Mouse (Mus musculus) hindbrain, embryonic 15.5 days (tissue): ENCODE data around the gene Pirt. TPM values are rescaled to one million over a fixed set of nuclear protein-coding genes. Genes with fewer than 3 reads are reported as not detected.

Experiments used
- ATAC-seq: fragments of 200-750 bp; cut with Nextera tagmentation; 2 replicates; pipeline ENCODE4 v1.8.0; 2017; ENCODE audit warnings: low read depth, moderate number of reproducible peaks, moderate TSS enrichment; ENCODE audit not compliant: low FRiP score
- H3K27ac ChIP-seq: fragments of 300-500 bp; sonication (generic); replicated peaks from 2 replicates; pipeline ENCODE4 v1.5.1; 2015; ENCODE audit warnings: mild to moderate bottlenecking, inconsistent platforms
- H3K27me3 ChIP-seq: fragments of 300-500 bp; sonication (generic); 2 replicates; pipeline ENCODE4 v1.6.1; 2015; ENCODE audit warnings: control low read depth, inconsistent platforms
- H3K36me3 ChIP-seq: fragments of 300-500 bp; sonication (generic); 2 replicates; pipeline ENCODE4 v1.6.1; 2015; ENCODE audit warnings: control low read depth, inconsistent platforms
- H3K4me1 ChIP-seq: fragments of 300-500 bp; sonication (generic); replicated peaks from 2 replicates; pipeline ENCODE4 v1.6.1; 2015; ENCODE audit warnings: control low read depth, inconsistent platforms
- H3K4me2 ChIP-seq: fragments of 300-500 bp; sonication (generic); 2 replicates; pipeline ENCODE4 v1.6.1; 2015; ENCODE audit warnings: moderate library complexity, mild to moderate bottlenecking, inconsistent platforms
- H3K4me3 ChIP-seq: fragments of 300-500 bp; sonication (generic); 2 replicates; pipeline ENCODE4 v1.5.1; 2015; ENCODE audit warnings: mild to moderate bottlenecking, inconsistent platforms
- H3K9ac ChIP-seq: fragments of 300-500 bp; sonication (generic); 2 replicates; pipeline ENCODE4 v1.6.1; 2015; ENCODE audit warnings: inconsistent platforms
- H3K9me3 ChIP-seq: fragments of 300-500 bp; sonication (generic); 2 replicates; pipeline ENCODE4 v1.6.1; 2016; ENCODE audit warnings: control low read depth, inconsistent platforms
- WGBS: fragments of 180-500 bp; shearing (Covaris S2); methylation state at CpG from one replicate; pipeline ENCODE4 v1.1.7; 2015; 5-methylcytosine and 5-hydroxymethylcytosine counted together
- polyA plus RNA-seq: library from polyadenylated mRNA; unstranded; fragments of >200 nt; fragmentation: Nextera tagmentation; extraction: Ambion mirVana; gene quantifications from 2 replicates; pipeline ENCODE4 v1.2.1, GENCODE M21; 2015

Pirt gene
- polyA plus RNA-seq, 1 experiment from 2014 or later: 4.1 TPM

- H3K27me3 ChIP-seq: no peaks in the 10 kb centered on the region
- H3K36me3 ChIP-seq: no peaks in the 10 kb centered on the region
- no peak overlapping the region for H3K9ac ChIP-seq
- no peak overlapping the region for H3K27ac ChIP-seq
- H3K9me3 ChIP-seq: no peaks in the 10 kb centered on the region
- H3K4me1 ChIP-seq: no peaks in the 10 kb centered on the region
- 87% methylated on average over 12 of the region's 12 CpGs for WGBS
- no peak overlapping the region for H3K4me3 ChIP-seq
- ATAC-seq: no peak
- H3K4me2 ChIP-seq: no peak overlapping the region
Measured at GRCm38 (mm10) chr11:66961447-66962176, 49.8 kb downstream of the Pirt start.

GRCm38 (mm10) chr11:66963462-66963861 lies 51.7 kb downstream of the Pirt start:
- H3K27me3 ChIP-seq: no peaks in the 10 kb centered on the region
- no peak for ATAC-seq
- no peaks in the 10 kb centered on the region for H3K9me3 ChIP-seq
- H3K36me3 ChIP-seq: no peaks in the 10 kb centered on the region
- H3K4me2 ChIP-seq: no peak overlapping the region
- no peaks in the 10 kb centered on the region for H3K4me1 ChIP-seq
- no peak overlapping the region for H3K4me3 ChIP-seq
- WGBS: 95% methylated on average over 1 of the region's 1 CpGs
- H3K27ac ChIP-seq: no peak overlapping the region
- H3K9ac ChIP-seq: no peak overlapping the region

- H3K9me3 ChIP-seq: no peaks in the 10 kb centered on the region
- H3K4me1 ChIP-seq: no peaks in the 10 kb centered on the region
- no peak overlapping the region for H3K4me2 ChIP-seq
- no peak overlapping the region for H3K27ac ChIP-seq
- 22% methylated on average over 7 of the region's 7 CpGs for WGBS
- ATAC-seq: no peak
- H3K4me3 ChIP-seq: no peak overlapping the region
- H3K9ac ChIP-seq: no peak overlapping the region
- no peaks in the 10 kb centered on the region for H3K36me3 ChIP-seq
- H3K27me3 ChIP-seq: no peaks in the 10 kb centered on the region
Measured at GRCm38 (mm10) chr11:66966500-66967116, 54.8 kb downstream of the Pirt start.

GRCm38 (mm10) chr11:66968575-66968974 lies 56.8 kb downstream of the Pirt start:
- H3K4me2 ChIP-seq: no peak overlapping the region
- no peak overlapping the region for H3K4me3 ChIP-seq
- H3K4me1 ChIP-seq: no peaks in the 10 kb centered on the region
- H3K27me3 ChIP-seq: no peaks in the 10 kb centered on the region
- H3K36me3 ChIP-seq: no peaks in the 10 kb centered on the region
- no peak overlapping the region for H3K9ac ChIP-seq
- H3K9me3 ChIP-seq: no peaks in the 10 kb centered on the region
- ATAC-seq: no peak
- 94% methylated on average over 1 of the region's 1 CpGs for WGBS
- H3K27ac ChIP-seq: no peak overlapping the region

GRCm38 (mm10) chr11:66973507-66973906 lies 61.7 kb downstream of the Pirt start:
- Histone ChIP-seq H3K9me3 (0 out of 2 replicates have a peak, but pooled peaks cover 10% of the 10 kb centered on the region), H3K9ac (no peak overlapping the region), H3K27me3 (no peaks in the 10 kb centered on the region), H3K36me3 (no peaks in the 10 kb centered on the region), H3K27ac (no peak overlapping the region), H3K4me2 (no peak overlapping the region), H3K4me3 (no peak overlapping the region), H3K4me1 (no peaks in the 10 kb centered on the region)
- no peak for ATAC-seq
- WGBS: 85% methylated on average over 3 of the region's 3 CpGs

- Histone ChIP-seq H3K9me3 (0 out of 2 replicates have a peak, but pooled peaks cover 10% of the 10 kb centered on the region), H3K27me3 (no peaks in the 10 kb centered on the region), H3K4me3 (no peak overlapping the region), H3K4me1 (no peaks in the 10 kb centered on the region), H3K4me2 (no peak overlapping the region), H3K27ac (no peak overlapping the region), H3K36me3 (no peaks in the 10 kb centered on the region), H3K9ac (no peak overlapping the region)
- 94% methylated on average over 7 of the region's 7 CpGs for WGBS
- no peak for ATAC-seq
Measured at GRCm38 (mm10) chr11:66975606-66976330, 64.0 kb downstream of the Pirt start.

Other genes starting within 250 kb of the Pirt start
- not detected in 2 replicates for gene Tmem238l, start 44.7 kb downstream of the Pirt start, polyA plus RNA-seq
- 0.34 and 0.67 TPM in 2 replicates for gene Tmem220, start 113.2 kb downstream of the Pirt start, polyA plus RNA-seq
- gene Adprm, start 140.6 kb downstream of the Pirt start, polyA plus RNA-seq: 32.6 and 33.7 TPM in 2 replicates
- 12.7 and 14.6 TPM in 2 replicates for gene Sco1, start 140.7 kb downstream of the Pirt start, polyA plus RNA-seq
- gene Myh3, start 166.3 kb downstream of the Pirt start, polyA plus RNA-seq: 0.39 and 0.59 TPM in 2 replicates